Mouse (Mus musculus) neural tube, embryonic 11.5 days (tissue): Measurements from ENCODE around the gene Crybb1. TPM values are rescaled to one million over a fixed set of nuclear protein-coding genes. Genes with fewer than 3 reads are reported as not detected.
A peak's percentile ranks its signal among the peaks of the same experiment; 100 is the strongest.

Experiments
- ATAC-seq: fragments of 200-750 bp; cut with Nextera tagmentation; 2 replicates; pipeline ENCODE4 v1.8.0; 2017; ENCODE audit warnings: moderate number of reproducible peaks, mild to moderate bottlenecking, moderate TSS enrichment, moderate library complexity; ENCODE audit not compliant: insufficient read depth, low FRiP score, low TSS enrichment
- DNase-seq: peaks from one replicate; pipeline ENCODE4 v3.0.0-alpha.2; 2015; ENCODE audit warnings: low spot score
- H3K27ac ChIP-seq: fragments of 300-500 bp; sonication (generic); 2 replicates; pipeline ENCODE4 v1.5.1; 2014; ENCODE audit warnings: low read depth, mild to moderate bottlenecking, low read length
- H3K27me3 ChIP-seq: fragments of 300-500 bp; sonication (generic); 2 replicates; pipeline ENCODE4 v1.6.1; 2014; ENCODE audit warnings: mild to moderate bottlenecking, low read length, mixed read lengths; ENCODE audit not compliant: control insufficient read depth, insufficient read depth
- H3K36me3 ChIP-seq: fragments of 300-500 bp; sonication (generic); 2 replicates; pipeline ENCODE4 v1.6.1; 2014; ENCODE audit warnings: mild to moderate bottlenecking, low read length, moderate library complexity, mixed read lengths; ENCODE audit not compliant: control insufficient read depth, insufficient read depth
- H3K4me1 ChIP-seq: fragments of 300-500 bp; sonication (generic); 2 replicates; pipeline ENCODE4 v1.6.1; 2014; ENCODE audit warnings: low read length, mixed read lengths; ENCODE audit not compliant: control insufficient read depth, insufficient read depth
- H3K4me2 ChIP-seq: fragments of 300-500 bp; sonication (generic); 2 replicates; pipeline ENCODE4 v1.6.1; 2014; ENCODE audit warnings: low read depth, mild to moderate bottlenecking, moderate library complexity
- H3K4me3 ChIP-seq: fragments of 300-500 bp; sonication (generic); 2 replicates; pipeline ENCODE4 v1.5.1; 2014; ENCODE audit warnings: low read depth, low read length
- H3K9ac ChIP-seq: fragments of 300-500 bp; sonication (generic); 2 replicates; pipeline ENCODE4 v1.6.1; 2014; ENCODE audit warnings: mild to moderate bottlenecking, low read length
- H3K9me3 ChIP-seq: fragments of 300-500 bp; sonication (generic); 2 replicates; pipeline ENCODE4 v1.6.1; 2016; ENCODE audit warnings: low read length; ENCODE audit not compliant: control insufficient read depth
- WGBS: fragments of 180-500 bp; shearing (Covaris S2); extraction: QIAGEN DNeasy Blood & Tissue Kit; methylation state at CpG from one replicate; pipeline ENCODE4 v1.1.7; 2014; 5-methylcytosine and 5-hydroxymethylcytosine counted together
- polyA plus RNA-seq: library from polyadenylated mRNA; unstranded; fragments of >200 nt; fragmentation: Nextera tagmentation; extraction: Ambion mirVana; gene quantifications from 2 replicates; pipeline ENCODE4 v1.2.1, GENCODE M21; 2014

Gene Crybb1
- polyA plus RNA-seq: 0.53 and 0.90 TPM in 2 replicates

GRCm38 (mm10) chr5:112255426-112255825 is at the start of gene Crybb1:
TSS of gene Crybb1 (plus strand) at chr5:112255815.
- H3K9ac ChIP-seq: no peak within 1 kb of the TSS
- H3K4me3 ChIP-seq: no peak within 1 kb of the TSS
- ATAC-seq (no peak), DNase-seq (no peak)
- no peaks in the 10 kb centered on the region for H3K9me3 ChIP-seq
- 56% methylated on average over 3 of the region's 3 CpGs for WGBS
- no peaks in the 10 kb centered on the region for H3K27me3 ChIP-seq
- H3K36me3 ChIP-seq: no peaks in the 10 kb centered on the region
- H3K4me1 ChIP-seq: no peaks in the 10 kb centered on the region
- H3K27ac ChIP-seq: no peak within 1 kb of the TSS
- H3K4me2 ChIP-seq: no peak within 1 kb of the TSS

- Histone ChIP-seq H3K27ac (no peak overlapping the region), H3K9me3 (no peaks in the 10 kb centered on the region), H3K4me1 (0 out of 2 replicates have a peak, but pooled peaks cover 3% of the 10 kb centered on the region), H3K4me3 (no peak overlapping the region), H3K9ac (no peak overlapping the region; the same call in 1 of the 2 replicates), H3K27me3 (no peaks in the 10 kb centered on the region), H3K4me2 (no peak overlapping the region), H3K36me3 (no peaks in the 10 kb centered on the region)
- ATAC-seq (no peak), DNase-seq (no peak)
- 26% methylated on average over 16 of the region's 16 CpGs for WGBS
These were observed 48.9 kb upstream of the Crybb1 start for GRCm38 (mm10) chr5:112206543-112207255.

GRCm38 (mm10) chr5:112208321-112208720 is 47.3 kb upstream of the Crybb1 start:
- ATAC-seq: no peak

GRCm38 (mm10) chr5:112210104-112210503 is 45.5 kb upstream of the Crybb1 start:
- Histone ChIP-seq H3K9ac (no peak overlapping the region), H3K4me3 (no peak overlapping the region), H3K9me3 (no peaks in the 10 kb centered on the region), H3K27ac (no peak overlapping the region), H3K4me1 (peaks cover 8% of the 10 kb centered on the region), H3K4me2 (no peak overlapping the region), H3K36me3 (no peaks in the 10 kb centered on the region), H3K27me3 (no peaks in the 10 kb centered on the region)
- ATAC-seq (no peak), DNase-seq (peak; percentile 82)
- 35% methylated on average over 8 of the region's 8 CpGs for WGBS

More at GRCm38 (mm10) chr5:112208321-112208720, 47.3 kb upstream of the Crybb1 start:
- no peak overlapping the region for H3K9ac ChIP-seq
- WGBS: 29% methylated on average over 4 of the region's 4 CpGs
- H3K9me3 ChIP-seq: no peaks in the 10 kb centered on the region
- H3K4me2 ChIP-seq: no peak overlapping the region
- no peaks in the 10 kb centered on the region for H3K36me3 ChIP-seq
- H3K4me1 ChIP-seq: peaks cover 3% of the 10 kb centered on the region; the same call in 1 of the 2 replicates
- no peaks in the 10 kb centered on the region for H3K27me3 ChIP-seq
- no peak overlapping the region for H3K27ac ChIP-seq
- no peak for DNase-seq
- H3K4me3 ChIP-seq: no peak overlapping the region

GRCm38 (mm10) chr5:112211911-112212310 is 43.7 kb upstream of the Crybb1 start:
- H3K27ac ChIP-seq: no peak overlapping the region
- no peak overlapping the region for H3K9ac ChIP-seq
- H3K4me2 ChIP-seq: no peak overlapping the region
- no peak overlapping the region for H3K4me3 ChIP-seq
- ATAC-seq: no peak
- no peak for DNase-seq
- WGBS: 90% methylated on average over 7 of the region's 7 CpGs
- H3K9me3 ChIP-seq: no peaks in the 10 kb centered on the region
- no peaks in the 10 kb centered on the region for H3K27me3 ChIP-seq
- no peaks in the 10 kb centered on the region for H3K36me3 ChIP-seq
- peaks cover 13% of the 10 kb centered on the region for H3K4me1 ChIP-seq

GRCm38 (mm10) chr5:112212711-112213264 is 42.8 kb upstream of the Crybb1 start:
- DNase-seq: no peak
- Histone ChIP-seq H3K9ac (no peak overlapping the region; the same call in 1 of the 2 replicates), H3K4me2 (no peak overlapping the region), H3K36me3 (no peaks in the 10 kb centered on the region), H3K4me1 (peaks cover 21% of the 10 kb centered on the region), H3K27me3 (no peaks in the 10 kb centered on the region), H3K9me3 (no peaks in the 10 kb centered on the region), H3K27ac (peak overlapping the region; percentile 84), H3K4me3 (no peak overlapping the region)
- 63% methylated on average over 6 of the region's 6 CpGs for WGBS
- 0 out of 2 replicates have a peak, but pooled peaks have one; percentile 0 for ATAC-seq

- Histone ChIP-seq H3K9me3 (no peaks in the 10 kb centered on the region), H3K27ac (peak overlapping the region; percentile 84), H3K27me3 (no peaks in the 10 kb centered on the region), H3K9ac (peak overlapping the region; percentile 31; the same call in 1 of the 2 replicates), H3K4me1 (peaks cover 26% of the 10 kb centered on the region), H3K4me3 (no peak overlapping the region), H3K4me2 (no peak overlapping the region), H3K36me3 (no peaks in the 10 kb centered on the region)
- DNase-seq (peak; percentile 79), ATAC-seq (peak; percentile 46)
- WGBS: 32% methylated on average over 19 of the region's 19 CpGs
These were observed 42.0 kb upstream of the Crybb1 start for GRCm38 (mm10) chr5:112213331-112214240.

- Histone ChIP-seq H3K27me3 (no peaks in the 10 kb centered on the region), H3K4me1 (peaks cover 33% of the 10 kb centered on the region), H3K4me2 (no peak overlapping the region), H3K9ac (0 out of 2 replicates have a peak overlapping the region, but pooled peaks have one; percentile 31), H3K36me3 (peaks cover under 1% of the 10 kb centered on the region; the same call in 1 of the 2 replicates), H3K27ac (peak overlapping the region; percentile 84), H3K4me3 (no peak overlapping the region), H3K9me3 (no peaks in the 10 kb centered on the region)
- WGBS: 5% methylated on average over 10 of the region's 10 CpGs
- DNase-seq (peak; percentile 81), ATAC-seq (peak; percentile 26)
These were observed 41.2 kb upstream of the Crybb1 start for GRCm38 (mm10) chr5:112214419-112214818.
